Mouse (Mus musculus): ENCODE data around the gene Cldn5. TPM values are rescaled to one million over a fixed set of nuclear protein-coding genes. Genes with fewer than 3 reads are reported as not detected.
A peak's percentile ranks its signal among the peaks of the same experiment; 100 is the strongest.

Cldn5 gene
- polyA plus RNA-seq, 1 experiment from 2014 or later = 37.7 TPM

DNA sequence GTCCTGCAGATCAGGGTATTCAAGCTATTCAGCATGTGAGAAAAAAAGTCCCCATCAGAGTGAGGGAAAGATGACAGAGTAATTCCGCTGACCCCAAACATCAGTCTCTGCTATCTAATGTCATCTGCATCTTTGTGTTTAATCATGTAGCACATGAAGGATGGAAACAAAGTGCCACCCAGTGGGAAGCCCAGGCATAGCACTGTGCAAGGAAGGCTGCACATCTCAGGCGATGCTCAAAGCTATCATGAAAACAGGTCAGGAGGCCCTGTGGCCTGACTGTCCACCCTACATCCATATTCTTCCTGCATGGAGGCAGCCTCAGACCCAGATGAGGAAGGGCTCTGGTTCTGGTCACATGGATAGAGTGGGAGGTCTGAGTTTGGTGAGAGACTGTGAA is 22.2 kb downstream of the Cldn5 start:
- 73% methylated on average over 2 of the region's 2 CpGs for WGBS
- Histone ChIP-seq H3K27ac (ENCODE audit: low read depth, low read length) (no peak overlapping the region), H3K9ac (ENCODE audit: low read length) (no peak overlapping the region), H3K4me1 (ENCODE audit: control insufficient read depth, insufficient read depth, low read length) (no peaks in the 10 kb centered on the region), H3K9me3 (ENCODE audit: control insufficient read depth, low read length) (no peaks in the 10 kb centered on the region), H3K4me2 (ENCODE audit: low read depth) (no peak overlapping the region), H3K36me3 (ENCODE audit: control insufficient read depth, insufficient read depth, low read length) (peaks cover 12% of the 10 kb centered on the region), H3K27me3 (ENCODE audit: control insufficient read depth, insufficient read depth, low read length) (no peaks in the 10 kb centered on the region), H3K4me3 (ENCODE audit: low read depth, low read length) (no peak overlapping the region)
- ATAC-seq (ENCODE audit: insufficient read depth, low FRiP score, low TSS enrichment) (no peak), DNase-seq (ENCODE audit: low spot score) (peak; percentile 42)

DNA sequence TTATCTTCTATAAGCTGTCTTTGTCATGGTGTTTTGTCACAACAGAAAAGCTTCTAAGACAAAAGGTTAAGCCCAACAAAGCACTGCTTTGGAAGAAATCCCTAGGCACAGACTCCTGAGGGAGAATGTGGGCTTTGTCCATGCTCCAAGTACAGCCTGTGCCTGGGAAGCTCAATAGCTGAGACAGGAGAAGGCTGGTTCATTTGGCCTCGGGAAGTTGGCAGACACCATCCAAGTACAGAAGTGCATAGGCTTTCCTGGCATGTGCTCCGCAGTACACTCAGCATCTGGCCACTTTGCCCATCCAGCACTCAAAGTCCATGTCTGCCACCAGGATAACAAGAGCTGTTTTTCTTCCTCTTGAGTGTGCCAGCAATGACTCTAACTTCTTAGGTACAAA is 29.1 kb downstream of the Cldn5 start:
- H3K9me3 ChIP-seq (ENCODE audit: control insufficient read depth, low read length) = no peaks in the 10 kb centered on the region
- no peak overlapping the region for H3K4me2 ChIP-seq (ENCODE audit: low read depth)
- DNase-seq (ENCODE audit: low spot score) (no peak), ATAC-seq (ENCODE audit: insufficient read depth, low FRiP score, low TSS enrichment) (no peak)
- no peaks in the 10 kb centered on the region for H3K27me3 ChIP-seq (ENCODE audit: control insufficient read depth, insufficient read depth, low read length)
- no peak overlapping the region for H3K27ac ChIP-seq (ENCODE audit: low read depth, low read length)
- H3K36me3 ChIP-seq (ENCODE audit: control insufficient read depth, insufficient read depth, low read length) = peaks cover 7% of the 10 kb centered on the region
- H3K4me1 ChIP-seq (ENCODE audit: control insufficient read depth, insufficient read depth, low read length) = no peaks in the 10 kb centered on the region
- no peak overlapping the region for H3K4me3 ChIP-seq (ENCODE audit: low read depth, low read length)
- WGBS = 91% methylated on average over 2 of the region's 2 CpGs
- no peak overlapping the region for H3K9ac ChIP-seq (ENCODE audit: low read length)

DNA sequence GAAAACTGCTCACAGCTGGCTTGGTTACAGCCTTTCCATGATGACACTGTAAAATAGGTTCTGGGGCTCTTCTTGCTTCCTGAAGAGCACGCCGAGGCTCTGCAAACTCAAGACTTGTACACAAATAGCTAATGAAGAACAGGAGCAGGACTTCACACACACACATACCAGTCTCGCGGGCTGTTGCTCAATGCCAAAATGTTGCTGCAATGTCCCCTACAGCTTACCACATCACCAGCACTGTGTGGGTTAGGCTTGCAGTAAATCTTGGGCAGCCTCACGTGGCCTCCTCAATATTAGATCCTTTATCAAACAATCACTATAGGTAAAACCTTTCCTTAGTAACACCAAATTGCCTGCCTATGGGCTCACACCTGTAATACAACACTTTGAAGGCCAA is 32.4 kb downstream of the Cldn5 start:
- 94% methylated on average over 5 of the region's 5 CpGs for WGBS
- ATAC-seq (ENCODE audit: insufficient read depth, low FRiP score, low TSS enrichment) = no peak
- peaks cover 6% of the 10 kb centered on the region; the same call in 1 of the 2 replicates for H3K4me1 ChIP-seq (ENCODE audit: control insufficient read depth, insufficient read depth, low read length)
- no peak for DNase-seq (ENCODE audit: low spot score)
- H3K9me3 ChIP-seq (ENCODE audit: control insufficient read depth, low read length) = no peaks in the 10 kb centered on the region
- H3K27ac ChIP-seq (ENCODE audit: low read depth, low read length) = no peak overlapping the region
- H3K4me3 ChIP-seq (ENCODE audit: low read depth, low read length) = no peak overlapping the region
- peaks cover 7% of the 10 kb centered on the region for H3K36me3 ChIP-seq (ENCODE audit: control insufficient read depth, insufficient read depth, low read length)
- no peaks in the 10 kb centered on the region for H3K27me3 ChIP-seq (ENCODE audit: control insufficient read depth, insufficient read depth, low read length)
- no peak overlapping the region for H3K9ac ChIP-seq (ENCODE audit: low read length)
- no peak overlapping the region for H3K4me2 ChIP-seq (ENCODE audit: low read depth)

- no peak overlapping the region for H3K27ac ChIP-seq (ENCODE audit: low read depth, low read length)
- peak overlapping the region; percentile 85 for H3K4me3 ChIP-seq (ENCODE audit: low read depth, low read length)
- peak overlapping the region; percentile 70 for H3K4me2 ChIP-seq (ENCODE audit: low read depth)
- H3K4me1 ChIP-seq (ENCODE audit: control insufficient read depth, insufficient read depth, low read length) = peaks cover 6% of the 10 kb centered on the region; the same call in 1 of the 2 replicates
- peak overlapping the region; percentile 73 for H3K9ac ChIP-seq (ENCODE audit: low read length)
- H3K27me3 ChIP-seq (ENCODE audit: control insufficient read depth, insufficient read depth, low read length) = no peaks in the 10 kb centered on the region
- WGBS = 7% methylated on average over 5 of the region's 5 CpGs
- no peak for DNase-seq (ENCODE audit: low spot score)
- peak; percentile 3; the same call in 1 of the 2 replicates for ATAC-seq (ENCODE audit: insufficient read depth, low FRiP score, low TSS enrichment)
- no peaks in the 10 kb centered on the region for H3K9me3 ChIP-seq (ENCODE audit: control insufficient read depth, low read length)
- H3K36me3 ChIP-seq (ENCODE audit: control insufficient read depth, insufficient read depth, low read length) = peaks cover 4% of the 10 kb centered on the region
These were observed 34.4 kb downstream of the Cldn5 start for GRCm38 (mm10) chr16:18811032-18811431.

- Histone ChIP-seq H3K27me3 (ENCODE audit: control insufficient read depth, insufficient read depth, low read length) (no peaks in the 10 kb centered on the region), H3K27ac (ENCODE audit: low read depth, low read length) (peak within 1 kb of the TSS; percentile 53; the same call in 1 of the 2 replicates), H3K9me3 (ENCODE audit: control insufficient read depth, low read length) (no peaks in the 10 kb centered on the region), H3K9ac (ENCODE audit: low read length) (peak within 1 kb of the TSS; percentile 89), H3K4me3 (ENCODE audit: low read depth, low read length) (peak within 1 kb of the TSS; percentile 85), H3K36me3 (ENCODE audit: control insufficient read depth, insufficient read depth, low read length) (peaks cover 9% of the 10 kb centered on the region), H3K4me2 (ENCODE audit: low read depth) (peak within 1 kb of the TSS; percentile 70), H3K4me1 (ENCODE audit: control insufficient read depth, insufficient read depth, low read length) (peaks cover 6% of the 10 kb centered on the region; the same call in 1 of the 2 replicates)
- ATAC-seq (ENCODE audit: insufficient read depth, low FRiP score, low TSS enrichment) = peak; percentile 98
- under 1% methylated on average over 42 of the region's 42 CpGs for WGBS
- DNase-seq (ENCODE audit: low spot score) = peak; percentile 90
These were observed 35.1 kb downstream of the Cldn5 start, which contains the start of the genes Ufd1 and Cdc45 for GRCm38 (mm10) chr16:18811468-18812384. Ufd1 (plus strand) TSS chr16:18811779. Cdc45 (minus strand) TSS chr16:18811987.

DNA sequence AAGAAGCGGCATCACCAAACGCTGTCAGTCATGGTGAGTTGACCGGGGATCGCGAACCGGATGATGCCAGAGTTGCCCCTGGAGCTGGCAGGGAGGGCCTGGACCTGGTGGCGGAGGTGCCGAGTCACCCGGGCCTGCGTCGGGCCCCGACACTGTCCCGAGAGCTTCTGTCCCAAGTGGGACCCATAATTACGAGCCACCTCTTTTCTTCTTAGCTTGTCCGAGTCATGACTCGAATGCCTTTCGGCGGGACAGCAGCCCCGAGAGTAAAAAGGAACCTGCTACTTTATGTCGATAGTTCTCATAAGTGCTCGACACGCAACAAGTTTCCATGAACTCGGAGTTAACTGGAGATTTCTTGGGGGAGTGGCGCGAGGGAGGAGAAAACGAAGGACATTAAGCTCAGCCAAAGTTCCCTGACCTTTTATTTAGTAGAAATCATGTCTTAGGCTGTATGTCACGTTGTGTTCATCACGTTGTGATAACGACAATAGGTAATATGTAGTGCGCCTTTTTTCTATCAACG is 35.8 kb downstream of the Cldn5 start:
- Histone ChIP-seq H3K27ac (ENCODE audit: low read depth, low read length) (peak overlapping the region; percentile 53; the same call in 1 of the 2 replicates), H3K36me3 (ENCODE audit: control insufficient read depth, insufficient read depth, low read length) (peaks cover 11% of the 10 kb centered on the region)
- no peak; the same call in 1 of the 2 replicates for ATAC-seq (ENCODE audit: insufficient read depth, low FRiP score, low TSS enrichment)

DNA sequence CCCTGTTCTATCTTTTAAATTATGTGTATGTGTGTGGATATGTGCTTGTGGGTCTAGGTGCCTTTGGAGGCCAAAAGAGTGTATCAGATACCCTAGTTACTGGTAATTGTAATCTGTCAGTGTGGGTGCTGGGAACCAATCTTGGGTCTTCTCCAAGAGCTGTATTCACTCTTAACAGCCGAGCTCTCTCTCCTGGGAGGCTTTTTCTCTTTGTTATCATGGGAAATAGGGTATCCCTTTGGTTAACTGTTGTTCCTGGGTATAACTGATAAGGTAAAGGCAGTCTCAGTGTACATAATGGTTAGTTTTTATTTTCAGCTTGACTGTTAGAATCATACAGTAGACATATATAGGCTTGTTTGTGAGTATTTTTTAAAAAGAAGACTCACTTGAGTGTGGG is 45.7 kb downstream of the Cldn5 start:
- Histone ChIP-seq H3K4me1 (ENCODE audit: control insufficient read depth, insufficient read depth, low read length) (no peaks in the 10 kb centered on the region), H3K4me3 (ENCODE audit: low read depth, low read length) (no peak overlapping the region), H3K9ac (ENCODE audit: low read length) (no peak overlapping the region), H3K27me3 (ENCODE audit: control insufficient read depth, insufficient read depth, low read length) (no peaks in the 10 kb centered on the region), H3K9me3 (ENCODE audit: control insufficient read depth, low read length) (no peaks in the 10 kb centered on the region), H3K36me3 (ENCODE audit: control insufficient read depth, insufficient read depth, low read length) (peaks cover 44% of the 10 kb centered on the region), H3K4me2 (ENCODE audit: low read depth) (no peak overlapping the region), H3K27ac (ENCODE audit: low read depth, low read length) (no peak overlapping the region)
- whole genome bisulfite sequencing = 77% methylated on average over 1 of the region's 1 CpGs
- no peak for ATAC-seq (ENCODE audit: insufficient read depth, low FRiP score, low TSS enrichment)
- DNase-seq (ENCODE audit: low spot score) = no peak

More for the DNA sequence above, 35.8 kb downstream of the Cldn5 start:
- H3K4me1 ChIP-seq (ENCODE audit: control insufficient read depth, insufficient read depth, low read length) = peaks cover 6% of the 10 kb centered on the region; the same call in 1 of the 2 replicates
- WGBS = 3% methylated on average over 31 of the region's 31 CpGs
- no peaks in the 10 kb centered on the region for H3K9me3 ChIP-seq (ENCODE audit: control insufficient read depth, low read length)
- DNase-seq (ENCODE audit: low spot score) = no peak
- peak overlapping the region; percentile 70 for H3K4me2 ChIP-seq (ENCODE audit: low read depth)
- H3K9ac ChIP-seq (ENCODE audit: low read length) = peak overlapping the region; percentile 89
- H3K27me3 ChIP-seq (ENCODE audit: control insufficient read depth, insufficient read depth, low read length) = no peaks in the 10 kb centered on the region
- peak overlapping the region; percentile 85 for H3K4me3 ChIP-seq (ENCODE audit: low read depth, low read length)

DNA sequence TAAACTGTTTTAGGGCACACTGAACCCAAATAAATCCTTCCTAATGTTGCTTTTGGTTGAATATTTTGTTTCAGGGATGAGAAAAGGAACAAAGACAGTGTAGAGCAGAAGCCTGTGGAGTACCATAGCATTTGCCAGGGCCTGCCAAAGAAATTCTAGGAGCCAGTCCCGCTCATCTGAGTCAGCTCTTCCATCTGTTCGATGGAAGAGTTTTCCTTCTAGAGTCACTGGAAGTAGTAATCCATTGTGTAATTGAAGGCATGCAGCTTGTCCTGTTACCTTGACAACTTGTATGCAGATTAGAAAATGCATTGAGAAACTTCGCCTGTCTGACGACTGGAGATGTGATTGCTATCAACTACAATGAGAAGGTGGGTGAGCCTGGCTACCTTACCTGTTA is 46.3 kb downstream of the Cldn5 start:
- H3K36me3 ChIP-seq (ENCODE audit: control insufficient read depth, insufficient read depth, low read length) = peaks cover 40% of the 10 kb centered on the region
- H3K4me1 ChIP-seq (ENCODE audit: control insufficient read depth, insufficient read depth, low read length) = no peaks in the 10 kb centered on the region
- 82% methylated on average over 4 of the region's 4 CpGs for WGBS
- H3K4me3 ChIP-seq (ENCODE audit: low read depth, low read length) = no peak overlapping the region
- H3K27ac ChIP-seq (ENCODE audit: low read depth, low read length) = no peak overlapping the region
- H3K4me2 ChIP-seq (ENCODE audit: low read depth) = no peak overlapping the region
- H3K9me3 ChIP-seq (ENCODE audit: control insufficient read depth, low read length) = no peaks in the 10 kb centered on the region
- ATAC-seq (ENCODE audit: insufficient read depth, low FRiP score, low TSS enrichment) (no peak), DNase-seq (ENCODE audit: low spot score) (no peak)
- H3K9ac ChIP-seq (ENCODE audit: low read length) = no peak overlapping the region
- H3K27me3 ChIP-seq (ENCODE audit: control insufficient read depth, insufficient read depth, low read length) = no peaks in the 10 kb centered on the region

All from neural tube, embryonic 11.5 days (tissue).